Mouse (Mus musculus) embryonic facial prominence, embryonic 14.5 days (tissue): ENCODE data around the gene Gzmn. TPM values are rescaled to one million over a fixed set of nuclear protein-coding genes. Genes with fewer than 3 reads are reported as not detected.

Experiments used
- ATAC-seq: fragments of 200-750 bp; cut with Nextera tagmentation; 2 replicates; pipeline ENCODE4 v1.8.0; 2017; ENCODE audit warnings: low read depth, moderate number of reproducible peaks, moderate TSS enrichment
- DNase-seq: peaks from one replicate; pipeline ENCODE4 v3.0.0-alpha.2; 2015; ENCODE audit warnings: low spot score
- H3K27ac ChIP-seq: fragments of 300-500 bp; sonication (generic); replicated peaks from 2 replicates; pipeline ENCODE4 v1.5.1; 2014; ENCODE audit warnings: low read depth, mild to moderate bottlenecking, low read length, moderate library complexity
- H3K27me3 ChIP-seq: fragments of 300-500 bp; sonication (generic); replicated peaks from 2 replicates; pipeline ENCODE4 v1.6.1; 2014; ENCODE audit warnings: low read length; ENCODE audit not compliant: control insufficient read depth, insufficient read depth
- H3K36me3 ChIP-seq: fragments of 300-500 bp; sonication (generic); 2 replicates; pipeline ENCODE4 v1.6.1; 2014; ENCODE audit warnings: low read length, mixed read lengths; ENCODE audit not compliant: control insufficient read depth, insufficient read depth
- H3K4me1 ChIP-seq: fragments of 300-500 bp; sonication (generic); 2 replicates; pipeline ENCODE4 v1.6.1; 2014; ENCODE audit warnings: antibody characterized with exemption, low read length; ENCODE audit not compliant: control insufficient read depth, insufficient read depth
- H3K4me2 ChIP-seq: fragments of 300-500 bp; sonication (generic); 2 replicates; pipeline ENCODE4 v1.6.1; 2014; ENCODE audit warnings: low read depth, mild to moderate bottlenecking, low read length, moderate library complexity, mixed read lengths
- H3K4me3 ChIP-seq: fragments of 300-500 bp; sonication (generic); 2 replicates; pipeline ENCODE4 v1.5.1; 2014; ENCODE audit warnings: low read depth, mild to moderate bottlenecking, low read length
- H3K9ac ChIP-seq: fragments of 300-500 bp; sonication (generic); 2 replicates; pipeline ENCODE4 v1.6.1; 2014; ENCODE audit warnings: low read depth, mild to moderate bottlenecking, low read length, moderate library complexity, mixed read lengths
- H3K9me3 ChIP-seq: fragments of 300-500 bp; sonication (generic); 2 replicates; pipeline ENCODE4 v1.6.1; 2016; ENCODE audit warnings: low read length; ENCODE audit not compliant: control insufficient read depth
- polyA plus RNA-seq: library from polyadenylated mRNA; unstranded; fragments of >200 nt; fragmentation: Nextera tagmentation; extraction: Ambion mirVana; gene quantifications from 2 replicates; pipeline ENCODE4 v1.2.1, GENCODE M21; 2014

The Gzmn gene
- polyA plus RNA-seq, 1 experiment from 2014 or later: not detected

- no peak for ATAC-seq
Observed at GRCm38 (mm10) chr14:56120525-56120924, 53.9 kb downstream of the Gzmn start, which contains the start of gene Gzme. TSS of gene Gzme (minus strand) at chr14:56120625.

More at GRCm38 (mm10) chr14:56120525-56120924, 53.9 kb downstream of the Gzmn start, which contains the start of gene Gzme:
- H3K4me2 ChIP-seq: no peak within 1 kb of the TSS
- no peak within 1 kb of the TSS for H3K9ac ChIP-seq
- DNase-seq: no peak
- H3K27me3 ChIP-seq: no peaks in the 10 kb centered on the region
- H3K4me1 ChIP-seq: no peaks in the 10 kb centered on the region
- no peaks in the 10 kb centered on the region for H3K9me3 ChIP-seq
- no peak within 1 kb of the TSS for H3K4me3 ChIP-seq
- no peak within 1 kb of the TSS for H3K27ac ChIP-seq
- H3K36me3 ChIP-seq: no peaks in the 10 kb centered on the region

Other genes starting within 250 kb of the Gzmn start
- gene Cma1, start 229.9 kb downstream of the Gzmn start, polyA plus RNA-seq: 129 and 233 TPM in 2 replicates
- gene Cma2, start 223.6 kb downstream of the Gzmn start, polyA plus RNA-seq: 0.21 TPM in 1 of 2 replicates, not detected in the other
- 0.34 and 0.39 TPM in 2 replicates for gene Mcpt1, start 156.6 kb downstream of the Gzmn start, polyA plus RNA-seq
- not detected in 2 replicates for gene Mcpt9, start 144.1 kb downstream of the Gzmn start, polyA plus RNA-seq
- 0.92 and 1.1 TPM in 2 replicates for gene Mcpt2, start 132.6 kb downstream of the Gzmn start, polyA plus RNA-seq
- gene Mcpt4, start 112.3 kb downstream of the Gzmn start, polyA plus RNA-seq: 2.8 and 6.5 TPM in 2 replicates
- 1.6 and 1.8 TPM in 2 replicates for gene Mcpt8, start 89.3 kb downstream of the Gzmn start, polyA plus RNA-seq
- gene Ctsg, start 72.0 kb downstream of the Gzmn start, polyA plus RNA-seq: 0.29 and 0.57 TPM in 2 replicates
- 0.24 and 0.45 TPM in 2 replicates for gene Gzme, start 54.0 kb downstream of the Gzmn start, polyA plus RNA-seq
- not detected in 2 replicates for gene Gzmd, start 42.0 kb downstream of the Gzmn start, polyA plus RNA-seq
- gene Gzmg, start 15.0 kb downstream of the Gzmn start, polyA plus RNA-seq: not detected in 2 replicates
- not detected in 2 replicates for gene Gzmf, start 36.8 kb upstream of the Gzmn start, polyA plus RNA-seq
- gene Gzmc, start 60.1 kb upstream of the Gzmn start, polyA plus RNA-seq: 0.46 and 0.55 TPM in 2 replicates
- gene Gzmb, start 87.7 kb upstream of the Gzmn start, polyA plus RNA-seq: 0.39 and 0.47 TPM in 2 replicates
- gene Atp12a, start 190.5 kb upstream of the Gzmn start, polyA plus RNA-seq: 0.26 and 0.28 TPM in 2 replicates
- 1.5 and 3.1 TPM in 2 replicates for gene Rnf17, start 228.0 kb upstream of the Gzmn start, polyA plus RNA-seq